Mouse (Mus musculus): ENCODE data around the gene Gm45234. TPM values are rescaled to one million over a fixed set of nuclear protein-coding genes. Genes with fewer than 3 reads are reported as not detected.
A peak's percentile ranks its signal among the peaks of the same experiment; 100 is the strongest.

Gene Gm45234
- polyA plus RNA-seq, 1 experiment = not detected

GRCm38 (mm10) chr6:124768704-124769044, 12.9 kb upstream of the Gm45234 start:
- peaks cover 6% of the 10 kb centered on the region for H3K4me1 ChIP-seq (ENCODE audit: control insufficient read depth, insufficient read depth, low read length)

GRCm38 (mm10) chr6:124767920-124768703, 12.3 kb upstream of the Gm45234 start:
- no peak for TF ChIP-seq CTCF (IDR thresholded peaks at IDR 0.05; ENCODE audit: low read depth, low read length)
- TF ChIP-seq POLR2A (IDR thresholded peaks at IDR 0.05; ENCODE audit: borderline replicate concordance, low read depth, low read length) = no peak
- Histone ChIP-seq H3K4me3 (ENCODE audit: insufficient read depth, low read length) (peak overlapping the region; percentile 94; the same call in 1 of the 2 replicates), H3K4me1 (ENCODE audit: control insufficient read depth, insufficient read depth, low read length) (peaks cover 6% of the 10 kb centered on the region), H3K27ac (ENCODE audit: insufficient read depth, low read depth, low read length) (no peak overlapping the region)

More at GRCm38 (mm10) chr6:124768704-124769044, 12.9 kb upstream of the Gm45234 start:
- TF ChIP-seq POLR2A (IDR thresholded peaks at IDR 0.05; ENCODE audit: borderline replicate concordance, low read depth, low read length) (no peak), CTCF (IDR thresholded peaks at IDR 0.05; ENCODE audit: low read depth, low read length) (no peak)
- Histone ChIP-seq H3K4me3 (ENCODE audit: insufficient read depth, low read length) (peak overlapping the region; percentile 94), H3K27ac (ENCODE audit: insufficient read depth, low read depth, low read length) (no peak overlapping the region)

GRCm38 (mm10) chr6:124767536-124767919, 11.7 kb upstream of the Gm45234 start:
- no peak for TF ChIP-seq POLR2A (IDR thresholded peaks at IDR 0.05; ENCODE audit: borderline replicate concordance, low read depth, low read length)
- no peak for TF ChIP-seq CTCF (IDR thresholded peaks at IDR 0.05; ENCODE audit: low read depth, low read length)
- Histone ChIP-seq H3K27ac (ENCODE audit: insufficient read depth, low read depth, low read length) (no peak overlapping the region), H3K4me3 (ENCODE audit: insufficient read depth, low read length) (no peak overlapping the region)

GRCm38 (mm10) chr6:124765951-124766350, 10.1 kb upstream of the Gm45234 start:
- TF ChIP-seq POLR2A (IDR thresholded peaks at IDR 0.05; ENCODE audit: borderline replicate concordance, low read depth, low read length) (no peak), CTCF (IDR thresholded peaks at IDR 0.05; ENCODE audit: low read depth, low read length) (no peak)
- Histone ChIP-seq H3K4me3 (ENCODE audit: insufficient read depth, low read length) (no peak overlapping the region), H3K4me1 (ENCODE audit: control insufficient read depth, insufficient read depth, low read length) (peaks cover 6% of the 10 kb centered on the region)

More at GRCm38 (mm10) chr6:124767536-124767919, 11.7 kb upstream of the Gm45234 start:
- H3K4me1 ChIP-seq (ENCODE audit: control insufficient read depth, insufficient read depth, low read length) = peaks cover 6% of the 10 kb centered on the region

GRCm38 (mm10) chr6:124759259-124759658, 3.4 kb upstream of the Gm45234 start:
- TF ChIP-seq POLR2A (IDR thresholded peaks at IDR 0.05; ENCODE audit: borderline replicate concordance, low read depth, low read length) (no peak), CTCF (IDR thresholded peaks at IDR 0.05; ENCODE audit: low read depth, low read length) (peak; percentile 84)
- no peak overlapping the region for H3K4me3 ChIP-seq (ENCODE audit: insufficient read depth, low read length)
- peaks cover 27% of the 10 kb centered on the region for H3K4me1 ChIP-seq (ENCODE audit: control insufficient read depth, insufficient read depth, low read length)
- no peak overlapping the region for H3K27ac ChIP-seq (ENCODE audit: insufficient read depth, low read depth, low read length)

More at GRCm38 (mm10) chr6:124765951-124766350, 10.1 kb upstream of the Gm45234 start:
- H3K27ac ChIP-seq (ENCODE audit: insufficient read depth, low read depth, low read length) = no peak overlapping the region

- H3K27ac ChIP-seq (ENCODE audit: insufficient read depth, low read depth, low read length) = no peak overlapping the region
- H3K4me3 ChIP-seq (ENCODE audit: insufficient read depth, low read length) = no peak overlapping the region
- TF ChIP-seq CTCF (IDR thresholded peaks at IDR 0.05; ENCODE audit: low read depth, low read length) = no peak
- TF ChIP-seq POLR2A (IDR thresholded peaks at IDR 0.05; ENCODE audit: borderline replicate concordance, low read depth, low read length) = no peak
- H3K4me1 ChIP-seq (ENCODE audit: control insufficient read depth, insufficient read depth, low read length) = peaks cover 27% of the 10 kb centered on the region
Measured at GRCm38 (mm10) chr6:124758849-124759232, 3.0 kb upstream of the Gm45234 start.

GRCm38 (mm10) chr6:124757909-124758848, 2.4 kb upstream of the Gm45234 start:
- TF ChIP-seq POLR2A (IDR thresholded peaks at IDR 0.05; ENCODE audit: borderline replicate concordance, low read depth, low read length) (no peak), CTCF (IDR thresholded peaks at IDR 0.05; ENCODE audit: low read depth, low read length) (no peak)
- no peak overlapping the region for H3K4me3 ChIP-seq (ENCODE audit: insufficient read depth, low read length)
- H3K4me1 ChIP-seq (ENCODE audit: control insufficient read depth, insufficient read depth, low read length) = peaks cover 27% of the 10 kb centered on the region
- H3K27ac ChIP-seq (ENCODE audit: insufficient read depth, low read depth, low read length) = no peak overlapping the region

- Histone ChIP-seq H3K4me3 (ENCODE audit: insufficient read depth, low read length) (peak overlapping the region; percentile 75), H3K27ac (ENCODE audit: insufficient read depth, low read depth, low read length) (no peak overlapping the region), H3K4me1 (ENCODE audit: control insufficient read depth, insufficient read depth, low read length) (peaks cover 27% of the 10 kb centered on the region)
- TF ChIP-seq CTCF (IDR thresholded peaks at IDR 0.05; ENCODE audit: low read depth, low read length) = no peak
- TF ChIP-seq POLR2A (IDR thresholded peaks at IDR 0.05; ENCODE audit: borderline replicate concordance, low read depth, low read length) = no peak
Measured at GRCm38 (mm10) chr6:124757351-124757880, 1.6 kb upstream of the Gm45234 start.

GRCm38 (mm10) chr6:124756652-124757350, 980 bp upstream of the Gm45234 start:
- peaks cover 27% of the 10 kb centered on the region for H3K4me1 ChIP-seq (ENCODE audit: control insufficient read depth, insufficient read depth, low read length)
- TF ChIP-seq CTCF (IDR thresholded peaks at IDR 0.05; ENCODE audit: low read depth, low read length) (no peak), POLR2A (IDR thresholded peaks at IDR 0.05; ENCODE audit: borderline replicate concordance, low read depth, low read length) (no peak)
- peak overlapping the region; percentile 75 for H3K4me3 ChIP-seq (ENCODE audit: insufficient read depth, low read length)
- no peak overlapping the region for H3K27ac ChIP-seq (ENCODE audit: insufficient read depth, low read depth, low read length)

Data from bone marrow macrophage, adult 2 months (primary cell).